Mouse (Mus musculus): ENCODE results near the gene Gm20388. TPM values are rescaled to one million over a fixed set of nuclear protein-coding genes. Genes with fewer than 3 reads are reported as not detected.

The Gm20388 gene
- total RNA-seq, 2 experiments from 2014 or later = not detected

GRCm38 (mm10) chr8:122260755-122261154 lies 2350.1 kb downstream of the Gm20388 start:
- DNase-seq (ENCODE audit: low spot score in 2 of 2) = no peak

GRCm38 (mm10) chr8:122262835-122263234 lies 2352.2 kb downstream of the Gm20388 start:
- DNase-seq (ENCODE audit: low spot score in 2 of 2) = no peak

GRCm38 (mm10) chr8:122264243-122264642 lies 2353.6 kb downstream of the Gm20388 start:
- DNase-seq (ENCODE audit: low spot score in 2 of 2) = no peak

- no peak for DNase-seq (ENCODE audit: low spot score in 2 of 2)
Measured at GRCm38 (mm10) chr8:122265522-122265921, 2354.9 kb downstream of the Gm20388 start.

GRCm38 (mm10) chr8:122266867-122267266 lies 2356.2 kb downstream of the Gm20388 start:
- no peak for DNase-seq (ENCODE audit: low spot score in 2 of 2)

GRCm38 (mm10) chr8:122268861-122269260 lies 2358.2 kb downstream of the Gm20388 start:
- DNase-seq (ENCODE audit: low spot score in 2 of 2) = no peak

GRCm38 (mm10) chr8:122269404-122269803 lies 2358.8 kb downstream of the Gm20388 start:
- DNase-seq (ENCODE audit: low spot score in 2 of 2) = peak; percentile 80 to 82

GRCm38 (mm10) chr8:122270555-122270954 lies 2359.9 kb downstream of the Gm20388 start:
- no peak for DNase-seq (ENCODE audit: low spot score in 2 of 2)

- DNase-seq (ENCODE audit: low spot score in 2 of 2) = no peak
Measured at GRCm38 (mm10) chr8:122273152-122273551, 2362.5 kb downstream of the Gm20388 start.

- DNase-seq (ENCODE audit: low spot score in 2 of 2) = no peak
Measured at GRCm38 (mm10) chr8:122273826-122274225, 2363.2 kb downstream of the Gm20388 start.

- DNase-seq (ENCODE audit: low spot score in 2 of 2) = no peak
Measured at GRCm38 (mm10) chr8:122274651-122275391, 2364.2 kb downstream of the Gm20388 start.

- no peak for DNase-seq (ENCODE audit: low spot score in 2 of 2)
Measured at GRCm38 (mm10) chr8:122276308-122276707, 2365.7 kb downstream of the Gm20388 start.

GRCm38 (mm10) chr8:122277204-122277995 lies 2366.8 kb downstream of the Gm20388 start:
- no peak for DNase-seq (ENCODE audit: low spot score in 2 of 2)

- DNase-seq (ENCODE audit: low spot score in 2 of 2) = no peak
Measured at GRCm38 (mm10) chr8:122280156-122280555, 2369.5 kb downstream of the Gm20388 start.

GRCm38 (mm10) chr8:122280588-122281316 lies 2370.1 kb downstream of the Gm20388 start:
- DNase-seq (ENCODE audit: low spot score in 2 of 2) = no peak

GRCm38 (mm10) chr8:122281317-122282034 lies 2370.8 kb downstream of the Gm20388 start:
- DNase-seq (ENCODE audit: low spot score in 2 of 2) = peak; percentile 97 to 99

GRCm38 (mm10) chr8:122282035-122282358 lies 2371.4 kb downstream of the Gm20388 start, which contains the start of gene Zfpm1:
Gene Zfpm1 (plus strand): TSS chr8:122282141.
- DNase-seq (ENCODE audit: low spot score in 2 of 2) = no peak

- DNase-seq (ENCODE audit: low spot score in 2 of 2) = no peak
Measured at GRCm38 (mm10) chr8:122282501-122283355, 2372.1 kb downstream of the Gm20388 start.

GRCm38 (mm10) chr8:122283356-122284202 lies 2372.9 kb downstream of the Gm20388 start:
- peak in 1 of 2 experiments; percentile 39 for DNase-seq (ENCODE audit: low spot score in 2 of 2)
